Mouse (Mus musculus) neutrophil, adult 59 days (primary cell): ENCODE measurements around the gene Drd3. TPM values are rescaled to one million over a fixed set of nuclear protein-coding genes. Genes with fewer than 3 reads are reported as not detected.

Experiments used
- total RNA-seq, 2 experiments: library from RNA; stranded (reverse); gene quantifications; 1 replicate in 1 of 2; 2 replicates in 1 of 2; pipeline ENCODE4 v1.2.4; 2023

The Drd3 gene
- not detected for total RNA-seq

DNA sequence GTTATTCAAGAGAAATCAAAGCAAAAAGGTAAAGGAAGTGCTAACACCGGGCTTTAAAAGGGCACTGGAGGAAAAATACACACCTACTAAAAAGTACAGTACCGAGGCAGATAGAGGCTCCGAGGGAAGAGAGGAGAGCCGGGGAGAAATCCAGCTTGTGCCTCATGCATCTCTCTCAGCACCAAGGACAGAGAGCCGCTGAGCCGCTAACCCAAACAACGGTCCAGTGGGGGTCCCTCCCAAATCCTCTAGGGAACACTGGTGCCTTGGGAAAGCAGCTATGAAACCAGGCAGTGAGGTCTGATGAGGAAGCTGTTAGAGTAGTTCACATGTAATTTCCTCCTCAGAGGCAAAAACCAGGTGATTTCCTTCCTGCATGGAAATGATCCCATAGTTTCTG is at the start of gene Drd3:
Gene Drd3, plus strand, starts transcription at position 276 of the 400 bp plus-strand sequence.

Other genes with a start within 250 kb of the Drd3 start
- gene Tigit, start 89.9 kb upstream of the Drd3 start, total RNA-seq = under 1 TPM in 1 of 2 experiments, not detected in 1; 0.53 TPM
- gene Ccdc191, start 135.8 kb downstream of the Drd3 start, total RNA-seq = 1 to 10 TPM; 1.1 to 1.2 TPM
- gene Qtrt2, start 172.8 kb downstream of the Drd3 start, total RNA-seq = 1 to 10 TPM; 8.4 to 9.1 TPM
- gene Zdhhc23, start 225.8 kb downstream of the Drd3 start, total RNA-seq = 1 to 10 TPM; 1.4 to 1.6 TPM